Mouse (Mus musculus) lung, embryonic 15.5 days (tissue): ENCODE results near the gene Tmem95. TPM values are rescaled to one million over a fixed set of nuclear protein-coding genes. Genes with fewer than 3 reads are reported as not detected.
A peak's percentile ranks its signal among the peaks of the same experiment; 100 is the strongest.

ENCODE experiments used
- ATAC-seq: fragments of 200-750 bp; cut with Nextera tagmentation; 2 replicates; pipeline ENCODE4 v1.8.0; 2017; ENCODE audit warnings: moderate number of reproducible peaks, borderline replicate concordance; ENCODE audit not compliant: low FRiP score, low TSS enrichment; ENCODE audit errors: extremely low read depth
- H3K27ac ChIP-seq: fragments of 300-500 bp; sonication (generic); 2 replicates; pipeline ENCODE4 v1.5.1; 2015; ENCODE audit warnings: moderate library complexity, mild to moderate bottlenecking, inconsistent platforms
- H3K27me3 ChIP-seq: fragments of 300-500 bp; sonication (generic); 2 replicates; pipeline ENCODE4 v1.6.1; 2015; ENCODE audit warnings: inconsistent platforms
- H3K36me3 ChIP-seq: fragments of 300-500 bp; sonication (generic); 2 replicates; pipeline ENCODE4 v1.6.1; 2015; ENCODE audit warnings: inconsistent platforms
- H3K4me1 ChIP-seq: fragments of 300-500 bp; sonication (generic); 2 replicates; pipeline ENCODE4 v1.6.1; 2015; ENCODE audit warnings: inconsistent platforms
- H3K4me2 ChIP-seq: fragments of 300-500 bp; sonication (generic); 2 replicates; pipeline ENCODE4 v1.6.1; 2015; ENCODE audit warnings: inconsistent platforms, mild to moderate bottlenecking, moderate library complexity
- H3K4me3 ChIP-seq: fragments of 300-500 bp; sonication (generic); 2 replicates; pipeline ENCODE4 v1.5.1; 2015; ENCODE audit warnings: mild to moderate bottlenecking, inconsistent platforms
- H3K9ac ChIP-seq: fragments of 300-500 bp; sonication (generic); 2 replicates; pipeline ENCODE4 v1.6.1; 2015; ENCODE audit warnings: inconsistent platforms
- H3K9me3 ChIP-seq: fragments of 300-500 bp; sonication (generic); 2 replicates; pipeline ENCODE4 v1.6.1; 2016; ENCODE audit warnings: inconsistent platforms
- WGBS: fragments of 180-500 bp; shearing (Covaris S2); methylation state at CpG from one replicate; pipeline ENCODE4 v1.1.7; 2015; 5-methylcytosine and 5-hydroxymethylcytosine counted together
- microRNA-seq: library from miRNA; unstranded; fragments of <30 nt; microRNA quantifications from one replicate; pipeline ENCODE4, GENCODE M21; 2016
- polyA plus RNA-seq: library from polyadenylated mRNA; unstranded; fragments of >200 nt; fragmentation: Nextera tagmentation; extraction: Ambion mirVana; gene quantifications from 2 replicates; pipeline ENCODE4 v1.2.1, GENCODE M21; 2015

Tmem95 gene
- polyA plus RNA-seq, 1 experiment from 2014 or later, result not detected

DNA sequence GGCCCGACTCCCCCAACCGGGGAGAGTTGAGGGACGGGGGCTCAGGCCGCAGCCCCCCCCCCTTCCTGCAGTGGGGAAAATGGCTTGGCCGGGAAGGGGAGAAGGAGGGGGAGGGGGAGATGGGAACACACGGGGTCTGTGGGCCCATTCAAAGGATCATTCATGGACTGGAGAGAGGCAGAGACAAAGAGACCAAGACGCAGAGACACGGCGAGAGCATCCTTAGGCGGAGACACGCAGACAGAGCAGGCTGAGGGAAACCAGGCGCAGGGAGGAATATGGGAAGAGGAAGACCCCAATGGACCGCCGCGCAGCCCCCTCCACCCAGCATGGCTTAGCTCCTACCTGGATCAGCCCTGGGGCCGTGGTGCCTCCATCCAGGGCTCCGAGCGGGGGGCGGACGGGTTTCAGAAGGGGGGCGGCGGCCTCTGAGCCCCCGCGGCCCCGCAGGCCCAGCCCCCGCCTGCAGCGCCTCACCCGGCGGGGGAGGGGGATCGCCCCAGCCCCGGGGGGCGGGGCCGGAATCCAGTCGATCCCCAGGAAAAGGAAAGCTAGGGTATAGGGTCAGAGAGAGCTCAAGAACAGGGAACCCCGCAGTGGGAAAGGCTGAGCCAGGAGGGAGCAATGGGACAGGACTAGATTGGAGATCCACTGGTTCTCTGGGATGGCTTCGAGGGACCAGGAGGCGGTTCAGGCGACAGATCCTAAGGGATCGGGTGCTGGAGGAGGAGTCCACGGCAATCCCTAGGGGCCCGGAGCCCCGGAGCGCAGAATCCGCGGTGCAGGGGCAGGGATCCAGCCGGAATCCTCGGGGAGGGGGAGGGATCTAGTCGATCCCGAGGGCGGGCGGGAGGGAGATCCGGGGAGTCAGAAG is 40.9 kb downstream of the Tmem95 start:
- under 1% methylated on average over 41 of the region's 52 CpGs for WGBS
- ATAC-seq, result no peak

DNA sequence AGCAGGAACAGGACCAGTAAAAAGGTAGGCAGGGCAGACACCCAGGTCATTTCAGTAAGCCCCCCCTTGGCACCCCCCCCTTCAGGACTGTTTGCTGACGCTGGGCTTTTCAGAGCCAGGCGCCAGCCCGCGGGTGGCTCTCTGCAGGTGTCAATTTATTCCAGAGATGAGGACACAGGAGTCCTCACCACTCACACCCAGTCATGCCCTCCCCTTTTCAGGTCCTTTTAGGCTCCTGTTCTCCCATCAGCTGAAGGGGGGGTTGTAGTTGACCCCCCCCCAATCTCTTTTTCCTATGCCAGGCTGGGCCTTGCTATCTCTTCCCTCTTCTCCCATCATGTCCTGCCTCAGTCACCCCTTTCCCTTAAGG is 41.9 kb downstream of the Tmem95 start:
- H3K4me1 ChIP-seq, result peaks cover 43% of the 10 kb centered on the region
- peaks cover 20% of the 10 kb centered on the region for H3K27me3 ChIP-seq

More for the DNA sequence above, 40.9 kb downstream of the Tmem95 start:
- Histone ChIP-seq H3K9ac (peak overlapping the region; percentile 82), H3K4me3 (peak overlapping the region; percentile 71), H3K4me1 (peaks cover 43% of the 10 kb centered on the region), H3K27me3 (peaks cover 20% of the 10 kb centered on the region), H3K9me3 (no peaks in the 10 kb centered on the region), H3K36me3 (peaks cover 13% of the 10 kb centered on the region; the same call in 1 of the 2 replicates), H3K4me2 (peak overlapping the region; percentile 98), H3K27ac (peak overlapping the region; percentile 90)

DNA sequence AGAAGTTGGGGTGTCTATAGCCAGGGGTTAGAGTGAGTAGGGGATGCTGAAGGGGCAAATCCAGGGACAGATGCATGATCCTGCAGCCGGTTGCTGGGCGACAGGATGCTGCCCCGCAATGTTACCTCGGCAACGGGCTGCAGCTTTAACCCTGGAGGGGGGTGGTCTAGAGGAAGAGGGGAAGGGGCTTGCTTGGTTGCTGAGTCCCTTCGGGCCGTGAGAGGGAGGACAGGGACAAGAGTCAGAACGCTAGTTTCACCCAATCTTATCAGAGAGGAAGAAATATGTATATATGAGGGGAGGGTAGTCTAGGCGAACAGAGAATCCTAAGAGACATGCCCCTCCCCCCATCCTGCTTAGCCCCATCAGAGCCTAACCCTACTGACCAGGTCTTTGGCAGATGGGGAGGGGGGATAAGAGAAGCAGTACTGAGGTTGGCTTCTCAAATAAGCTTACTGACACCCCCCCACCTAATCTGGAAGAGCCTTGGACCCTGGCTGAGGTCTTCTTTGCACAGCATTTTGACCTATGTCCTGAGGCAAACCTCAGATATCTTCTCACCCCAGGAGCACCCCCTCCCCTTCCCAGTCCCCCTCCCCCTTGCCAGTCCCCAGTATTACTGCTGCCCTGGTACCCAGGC is 42.4 kb downstream of the Tmem95 start:
- Histone ChIP-seq H3K9ac (no peak overlapping the region), H3K27ac (no peak overlapping the region), H3K9me3 (no peaks in the 10 kb centered on the region), H3K27me3 (peaks cover 20% of the 10 kb centered on the region), H3K4me1 (peaks cover 43% of the 10 kb centered on the region), H3K36me3 (peaks cover 13% of the 10 kb centered on the region; the same call in 1 of the 2 replicates), H3K4me2 (peak overlapping the region; percentile 98), H3K4me3 (peak overlapping the region; percentile 71; the same call in 1 of the 2 replicates)
- ATAC-seq, result no peak
- 14% methylated on average over 9 of the region's 9 CpGs for WGBS

More for the DNA sequence above, 41.9 kb downstream of the Tmem95 start:
- H3K4me2 ChIP-seq, result peak overlapping the region; percentile 98
- peak overlapping the region; percentile 71 for H3K4me3 ChIP-seq
- ATAC-seq, result no peak
- 14% methylated on average over 4 of the region's 4 CpGs for WGBS
- H3K36me3 ChIP-seq, result peaks cover 13% of the 10 kb centered on the region; the same call in 1 of the 2 replicates
- 0 out of 2 replicates have a peak overlapping the region, but pooled peaks have one; percentile 23 for H3K9ac ChIP-seq
- no peaks in the 10 kb centered on the region for H3K9me3 ChIP-seq
- no peak overlapping the region for H3K27ac ChIP-seq

DNA sequence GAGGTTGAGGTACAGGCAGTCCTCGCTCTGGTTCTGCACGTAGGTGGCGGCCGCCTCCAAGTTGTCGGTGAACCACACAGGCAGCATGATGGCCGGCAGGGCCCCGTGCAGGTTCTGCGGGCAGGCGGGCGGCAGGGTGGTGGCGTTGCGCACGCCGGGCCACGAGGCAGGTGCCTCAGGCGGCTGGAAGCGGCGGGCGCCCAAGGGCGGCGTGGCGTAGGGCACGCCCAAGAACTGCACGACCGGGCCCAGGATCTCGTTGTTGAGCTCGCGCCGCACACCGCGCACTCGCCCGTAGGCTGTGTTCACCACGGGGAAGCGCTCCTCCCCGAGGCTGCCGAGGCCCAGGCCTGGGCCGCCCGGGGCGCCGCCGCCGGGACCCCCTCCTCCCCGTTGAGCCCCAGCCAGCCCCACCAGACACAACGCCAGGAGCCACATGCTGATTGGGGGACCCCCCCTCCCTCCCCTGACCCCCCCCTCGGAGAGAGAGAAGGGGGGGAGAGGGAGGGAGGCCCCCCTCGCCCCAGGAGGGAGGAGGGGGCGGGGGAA is 43.7 kb downstream of the Tmem95 start:
- WGBS, result 13% methylated on average over 35 of the region's 48 CpGs
- ATAC-seq, result no peak

DNA sequence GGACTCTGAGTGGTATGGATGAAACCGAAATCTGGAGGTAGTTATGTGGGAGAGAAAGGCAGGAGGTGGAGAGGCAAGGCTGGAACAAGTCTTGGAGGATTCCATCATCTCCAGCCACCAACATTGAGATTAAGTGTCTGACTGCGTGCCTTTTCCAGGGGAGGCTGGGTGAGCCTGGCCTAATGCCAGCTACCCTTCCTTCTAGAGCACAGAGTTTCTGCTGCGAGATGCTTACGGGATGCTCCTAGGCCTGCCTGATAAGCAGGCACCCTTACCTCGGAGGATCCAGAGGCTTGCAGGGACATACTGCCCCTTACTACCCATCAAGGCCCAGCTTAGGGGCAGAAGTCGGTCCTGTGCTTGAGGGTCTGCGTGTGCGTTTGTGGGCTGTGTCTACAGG is 44.3 kb downstream of the Tmem95 start:
- Histone ChIP-seq H3K4me3 (peak overlapping the region; percentile 37), H3K9me3 (no peaks in the 10 kb centered on the region), H3K27me3 (peaks cover 20% of the 10 kb centered on the region), H3K9ac (peak overlapping the region; percentile 58), H3K36me3 (peaks cover 13% of the 10 kb centered on the region; the same call in 1 of the 2 replicates), H3K4me2 (peak overlapping the region; percentile 98), H3K4me1 (peaks cover 37% of the 10 kb centered on the region), H3K27ac (no peak overlapping the region)
- no peak for ATAC-seq
- 49% methylated on average over 8 of the region's 8 CpGs for WGBS

More for the DNA sequence above, 43.7 kb downstream of the Tmem95 start:
- Histone ChIP-seq H3K4me3 (peak overlapping the region; percentile 37), H3K4me2 (peak overlapping the region; percentile 98), H3K4me1 (peaks cover 39% of the 10 kb centered on the region), H3K9me3 (no peaks in the 10 kb centered on the region), H3K27ac (0 out of 2 replicates have a peak overlapping the region, but pooled peaks have one; percentile 14), H3K36me3 (peaks cover 13% of the 10 kb centered on the region; the same call in 1 of the 2 replicates), H3K9ac (peak overlapping the region; percentile 58), H3K27me3 (peaks cover 20% of the 10 kb centered on the region)

DNA sequence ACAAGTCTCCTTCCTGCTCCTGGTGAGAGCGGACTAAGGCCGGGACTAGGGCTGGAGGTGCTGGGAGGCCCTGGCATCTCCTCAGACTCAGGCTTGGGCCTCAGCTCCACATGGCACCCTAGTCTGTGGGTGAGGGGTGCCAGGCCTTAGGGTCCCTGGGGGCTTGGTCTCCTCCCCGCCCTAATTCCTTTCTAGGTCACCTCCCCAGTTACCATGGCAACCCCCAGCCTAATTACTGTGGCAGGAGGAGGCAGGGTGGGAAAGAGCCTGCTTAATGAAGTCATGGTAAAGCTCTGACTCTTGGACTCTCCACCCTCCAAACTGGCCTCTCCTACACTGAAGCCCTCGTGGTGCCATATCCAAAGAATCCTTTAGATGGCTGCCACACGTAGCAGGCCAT is 49.0 kb downstream of the Tmem95 start:
- Histone ChIP-seq H3K27me3 (peaks cover 8% of the 10 kb centered on the region), H3K4me1 (peaks cover 6% of the 10 kb centered on the region), H3K9me3 (no peaks in the 10 kb centered on the region), H3K9ac (no peak overlapping the region), H3K4me2 (no peak overlapping the region), H3K4me3 (no peak overlapping the region), H3K27ac (no peak overlapping the region), H3K36me3 (peaks cover 39% of the 10 kb centered on the region)
- ATAC-seq, result no peak
- 74% methylated on average over 5 of the region's 5 CpGs for WGBS

Small RNA genes within 50 kb of the gene (microRNA-seq; reads per million reads assigned to microRNA genes)
- gene Mir6924, result not detected

Other genes starting within 250 kb of the Tmem95 start
- gene Fxr2, start 245.0 kb downstream of the Tmem95 start, polyA plus RNA-seq, result 26.7 and 27.8 TPM in 2 replicates
- 0.24 and 0.25 TPM in 2 replicates for gene Sox15, start 222.7 kb downstream of the Tmem95 start, polyA plus RNA-seq
- 66.2 and 66.7 TPM in 2 replicates for gene Mpdu1, start 215.4 kb downstream of the Tmem95 start, polyA plus RNA-seq
- gene Cd68, start 211.9 kb downstream of the Tmem95 start, polyA plus RNA-seq, result 11.5 and 11.8 TPM in 2 replicates
- gene Eif4a1, start 205.6 kb downstream of the Tmem95 start, polyA plus RNA-seq, result 595 and 603 TPM in 2 replicates
- gene Senp3, start 195.9 kb downstream of the Tmem95 start, polyA plus RNA-seq, result 72.5 and 81.1 TPM in 2 replicates
- 1.0 and 1.1 TPM in 2 replicates for gene Tnfsf13, start 192.2 kb downstream of the Tmem95 start, polyA plus RNA-seq
- 8.3 and 8.9 TPM in 2 replicates for gene Tnfsf12, start 182.2 kb downstream of the Tmem95 start, polyA plus RNA-seq
- gene Tnfsfm13, start 181.9 kb downstream of the Tmem95 start, polyA plus RNA-seq, result 4.3 and 5.9 TPM in 2 replicates
- gene Polr2a, start 119.4 kb downstream of the Tmem95 start, polyA plus RNA-seq, result 26.7 and 31.6 TPM in 2 replicates
- gene Slc35g3, start 116.0 kb downstream of the Tmem95 start, polyA plus RNA-seq, result 0.19 and 0.26 TPM in 2 replicates
- gene Zbtb4, start 112.1 kb downstream of the Tmem95 start, polyA plus RNA-seq, result 2.6 and 3.0 TPM in 2 replicates
- gene Chrnb1, start 82.1 kb downstream of the Tmem95 start, polyA plus RNA-seq, result 15.7 and 15.8 TPM in 2 replicates
- gene Fgf11, start 76.2 kb downstream of the Tmem95 start, polyA plus RNA-seq, result 1.2 and 1.3 TPM in 2 replicates
- gene Tmem102, start 72.4 kb downstream of the Tmem95 start, polyA plus RNA-seq, result 6.3 and 7.3 TPM in 2 replicates
- not detected in 2 replicates for gene Gm39566, start 62.7 kb downstream of the Tmem95 start, polyA plus RNA-seq
- not detected in 2 replicates for gene Spem2, start 59.6 kb downstream of the Tmem95 start, polyA plus RNA-seq
- gene Spem1, start 55.8 kb downstream of the Tmem95 start, polyA plus RNA-seq, result not detected in 2 replicates
- 5.5 and 6.5 TPM in 2 replicates for gene Nlgn2, start 40.2 kb downstream of the Tmem95 start, polyA plus RNA-seq
- gene Tmem256, start 39.5 kb downstream of the Tmem95 start, polyA plus RNA-seq, result 434 and 473 TPM in 2 replicates
- gene Plscr3, start 31.6 kb downstream of the Tmem95 start, polyA plus RNA-seq, result 110 and 119 TPM in 2 replicates
- 9.2 and 9.6 TPM in 2 replicates for gene Tnk1, start 19.3 kb downstream of the Tmem95 start, polyA plus RNA-seq
- gene Kctd11, start 3.4 kb upstream of the Tmem95 start, polyA plus RNA-seq, result 8.1 and 8.6 TPM in 2 replicates
- 1.4 and 5.0 TPM in 2 replicates for gene Acap1, start 17.5 kb upstream of the Tmem95 start, polyA plus RNA-seq
- 11.9 and 13.0 TPM in 2 replicates for gene 2810408A11Rik, start 23.0 kb upstream of the Tmem95 start, polyA plus RNA-seq
- 7.1 and 8.0 TPM in 2 replicates for gene Neurl4, start 23.1 kb upstream of the Tmem95 start, polyA plus RNA-seq
- gene Gps2, start 35.9 kb upstream of the Tmem95 start, polyA plus RNA-seq, result 81.7 and 82.2 TPM in 2 replicates
- gene Eif5a, start 43.9 kb upstream of the Tmem95 start, polyA plus RNA-seq, result 1,673 and 1,693 TPM in 2 replicates
- 2.8 and 3.0 TPM in 2 replicates for gene Ybx2, start 57.8 kb upstream of the Tmem95 start, polyA plus RNA-seq
- gene Slc2a4, start 70.2 kb upstream of the Tmem95 start, polyA plus RNA-seq, result 18.0 and 20.6 TPM in 2 replicates
- 154 and 170 TPM in 2 replicates for gene Cldn7, start 86.8 kb upstream of the Tmem95 start, polyA plus RNA-seq
- 22.3 and 25.4 TPM in 2 replicates for gene Ctdnep1, start 103.1 kb upstream of the Tmem95 start, polyA plus RNA-seq
- 106 and 111 TPM in 2 replicates for gene Elp5, start 104.5 kb upstream of the Tmem95 start, polyA plus RNA-seq
- gene Gabarap, start 113.1 kb upstream of the Tmem95 start, polyA plus RNA-seq, result 453 and 455 TPM in 2 replicates
- gene Phf23, start 117.8 kb upstream of the Tmem95 start, polyA plus RNA-seq, result 75.0 and 78.2 TPM in 2 replicates
- gene Dvl2, start 122.6 kb upstream of the Tmem95 start, polyA plus RNA-seq, result 34.7 and 40.3 TPM in 2 replicates
- gene Acadvl, start 137.4 kb upstream of the Tmem95 start, polyA plus RNA-seq, result 73.9 and 81.3 TPM in 2 replicates
- gene Dlg4, start 138.9 kb upstream of the Tmem95 start, polyA plus RNA-seq, result 5.6 and 5.9 TPM in 2 replicates
- gene Asgr1, start 176.1 kb upstream of the Tmem95 start, polyA plus RNA-seq, result 0.23 and 0.29 TPM in 2 replicates
- gene Asgr2, start 214.6 kb upstream of the Tmem95 start, polyA plus RNA-seq, result 0.19 and 0.47 TPM in 2 replicates